Mouse (Mus musculus) B cell, adult 67 days (primary cell): ENCODE data around the gene Galnt11. TPM values are rescaled to one million over a fixed set of nuclear protein-coding genes. Genes with fewer than 3 reads are reported as not detected.

ENCODE experiments used
- total RNA-seq, 2 experiments: library from RNA; stranded (reverse); gene quantifications; 4 replicates each; pipeline ENCODE4 v1.2.4; 2023

The Galnt11 gene
- 10 to 100 TPM; 64.0 to 67.1 TPM for total RNA-seq

DNA sequence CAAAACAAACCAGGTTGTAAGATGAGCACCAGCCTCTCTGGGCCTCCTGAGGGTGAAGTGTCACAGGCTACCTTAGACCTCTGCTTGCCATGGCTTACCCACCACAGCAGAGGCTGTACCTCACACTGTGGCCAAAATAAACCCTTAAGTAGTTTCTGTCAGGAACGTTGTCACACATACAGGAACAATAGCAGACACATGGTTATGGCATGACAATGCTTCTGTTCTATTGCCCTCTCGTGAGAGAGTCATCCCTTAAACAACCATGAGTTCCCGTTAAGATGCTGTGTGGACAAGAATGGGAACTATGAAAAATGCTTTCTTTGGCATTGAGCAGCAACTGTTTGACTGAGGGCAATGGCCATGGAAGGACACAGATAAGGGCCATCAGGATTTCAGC lies at the start of gene Galnt11:
TSS of gene Galnt11 (plus strand) at position 301 of the 400 bp plus-strand sequence.

GRCm38 (mm10) chr5:25181004-25181531 lies 40.6 kb upstream of the Galnt11 start, which contains the start of gene Galntl5:
Gene Galntl5 (plus strand): TSS chr5:25181460.

DNA sequence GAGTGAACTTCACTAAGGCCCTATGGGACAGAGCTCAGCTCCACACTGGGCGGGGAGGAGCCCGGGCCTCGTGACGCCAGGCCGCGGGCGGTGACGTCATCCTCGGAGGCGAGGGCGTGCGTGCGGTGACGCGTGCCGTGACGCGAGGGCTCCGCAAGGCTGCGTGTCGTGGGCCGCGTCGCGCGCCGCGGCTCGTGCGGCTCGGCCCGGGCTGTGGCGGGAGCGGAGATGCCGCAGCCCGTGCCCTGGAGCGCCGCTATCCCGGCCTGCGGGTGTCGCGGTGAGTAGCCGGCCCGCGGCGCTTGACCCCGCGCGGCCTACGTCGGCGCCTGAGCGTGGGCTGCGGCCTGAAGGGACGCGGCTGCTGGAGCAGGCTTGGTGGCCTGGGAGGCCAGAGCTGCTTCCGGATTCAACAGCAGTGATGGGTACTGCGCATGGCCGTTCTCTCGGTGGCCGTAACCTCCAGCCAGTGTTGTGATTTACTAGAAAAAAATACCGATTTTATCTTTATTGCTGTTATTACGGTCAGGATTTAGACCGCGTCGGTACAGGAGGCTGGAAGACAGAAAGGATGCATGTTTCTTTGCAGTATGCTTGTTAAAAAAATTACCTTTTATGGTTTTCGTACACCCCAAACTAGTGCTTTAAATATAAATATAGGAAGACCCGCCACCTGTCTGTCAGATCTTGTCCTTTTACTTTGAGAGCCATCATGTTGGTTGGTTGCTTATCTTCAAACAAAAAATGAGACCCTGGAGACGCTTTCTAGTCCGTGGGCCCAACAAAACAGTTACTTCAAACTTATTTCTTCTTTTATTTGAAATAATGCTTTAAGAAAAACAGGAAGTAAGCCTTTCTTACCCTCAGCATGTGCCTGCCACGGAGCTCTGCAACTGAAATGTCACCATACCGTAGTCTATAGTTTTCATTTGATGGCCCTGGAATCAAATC lies 1.3 kb downstream of the Galnt11 start, which contains the start of gene E130116L18Rik:
TSS of gene E130116L18Rik (minus strand) at position 402 of the 951 bp plus-strand sequence.

Other genes starting within 250 kb of the Galnt11 start
- 10 to 100 TPM; 36.3 to 40.2 TPM for gene Prkag2, start 121.3 kb upstream of the Galnt11 start, total RNA-seq
- not detected for gene Galntl5, start 40.4 kb upstream of the Galnt11 start, total RNA-seq
- 1 to 10 TPM; 2.5 to 3.3 TPM for gene E130116L18Rik, start 1.2 kb downstream of the Galnt11 start, total RNA-seq